Mouse (Mus musculus) E14TG2a.4 (cell line): ENCODE results near the gene Mau2.

Experiments used
- H3K27me3 ChIP-seq: 2 replicates; pipeline ENCODE4 v1.6.1; 2014; ENCODE audit warnings: low read length, control low read depth; ENCODE audit not compliant: insufficient read depth
- H3K36me3 ChIP-seq: 2 replicates; pipeline ENCODE4 v1.6.1; 2014; ENCODE audit warnings: low read length, control low read depth; ENCODE audit not compliant: insufficient read depth
- H3K4me1 ChIP-seq: replicated peaks from 2 replicates; pipeline ENCODE4 v1.6.1; 2014; ENCODE audit warnings: low read depth, low read length, control low read depth
- H3K4me3 ChIP-seq: replicated peaks from 2 replicates; pipeline ENCODE4 v1.5.1; 2014; ENCODE audit warnings: mild to moderate bottlenecking, low read length
- H3K9me3 ChIP-seq: 2 replicates; pipeline ENCODE4 v1.6.1; 2014; ENCODE audit warnings: low read length, control low read depth
- CTCF ChIP-seq: conservative IDR thresholded peaks from 2 replicates; pipeline ENCODE4 v1.5.1; 2014; ENCODE audit warnings: low read length
- NANOG ChIP-seq: IDR thresholded peaks from 2 replicates; pipeline ENCODE4 v1.6.1; 2014; ENCODE audit warnings: borderline replicate concordance, low read length, mixed read lengths
- POU5F1 ChIP-seq: IDR thresholded peaks from 2 replicates; pipeline ENCODE4 v1.6.1; 2014; ENCODE audit warnings: low read length, borderline replicate concordance

Mau2 gene

DNA sequence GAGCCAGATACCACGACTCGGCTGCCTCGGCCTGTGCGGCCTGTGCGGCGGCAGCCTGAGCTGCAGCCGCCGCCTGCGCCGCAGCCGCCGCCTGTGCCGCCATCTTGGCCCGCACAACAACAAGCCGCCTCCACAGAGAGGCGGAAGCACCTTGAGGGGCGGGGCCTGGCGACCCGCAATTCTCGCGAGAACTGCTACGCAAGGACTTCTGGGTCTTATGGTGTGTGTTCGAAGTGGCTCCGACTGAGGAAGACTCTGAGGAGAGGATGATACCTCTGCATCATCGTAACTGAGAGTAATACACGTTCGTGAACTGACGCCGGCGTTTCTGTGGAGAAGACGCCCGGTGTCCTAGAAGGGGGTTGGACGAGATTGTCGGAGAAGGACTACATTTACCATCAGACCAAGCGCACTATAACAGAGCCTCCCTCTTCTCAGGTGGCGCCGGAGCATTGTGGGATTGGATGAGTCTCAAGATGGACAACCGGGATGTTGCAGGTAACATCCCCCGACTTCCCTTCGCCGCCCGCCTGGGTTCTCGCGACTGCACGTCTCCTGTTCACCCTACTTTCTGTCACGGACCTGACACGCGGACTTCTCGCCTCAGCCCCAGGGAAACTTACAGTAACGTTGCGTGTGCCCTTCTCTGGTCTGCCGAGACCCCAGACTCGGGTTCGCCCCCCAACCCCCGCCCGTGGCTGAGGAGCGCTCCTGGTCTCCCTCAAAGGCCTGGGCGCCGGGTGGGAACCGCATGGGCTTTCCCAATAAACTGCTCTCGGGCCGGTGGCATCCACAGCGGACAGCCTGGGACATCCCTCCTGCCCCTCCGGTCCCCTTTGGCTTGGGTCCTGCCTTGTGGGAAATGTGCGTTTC is at the start of gene Mau2, which contains the start of gene Sugp1:
Mau2 (minus strand) TSS at position 152 of the 873 bp plus-strand sequence.
Sugp1 (plus strand) TSS at position 231 of the 873 bp plus-strand sequence.
- no peaks in the 10 kb centered on the region for H3K9me3 ChIP-seq
- peaks cover 38% of the 10 kb centered on the region for H3K4me1 ChIP-seq
- peak within 1 kb of the TSS; percentile 100 for H3K4me3 ChIP-seq
- peaks cover 23% of the 10 kb centered on the region for H3K36me3 ChIP-seq
- H3K27me3 ChIP-seq = no peaks in the 10 kb centered on the region
- TF ChIP-seq CTCF = no peak
- TF ChIP-seq NANOG = no peak
- TF ChIP-seq POU5F1 = no peak

DNA sequence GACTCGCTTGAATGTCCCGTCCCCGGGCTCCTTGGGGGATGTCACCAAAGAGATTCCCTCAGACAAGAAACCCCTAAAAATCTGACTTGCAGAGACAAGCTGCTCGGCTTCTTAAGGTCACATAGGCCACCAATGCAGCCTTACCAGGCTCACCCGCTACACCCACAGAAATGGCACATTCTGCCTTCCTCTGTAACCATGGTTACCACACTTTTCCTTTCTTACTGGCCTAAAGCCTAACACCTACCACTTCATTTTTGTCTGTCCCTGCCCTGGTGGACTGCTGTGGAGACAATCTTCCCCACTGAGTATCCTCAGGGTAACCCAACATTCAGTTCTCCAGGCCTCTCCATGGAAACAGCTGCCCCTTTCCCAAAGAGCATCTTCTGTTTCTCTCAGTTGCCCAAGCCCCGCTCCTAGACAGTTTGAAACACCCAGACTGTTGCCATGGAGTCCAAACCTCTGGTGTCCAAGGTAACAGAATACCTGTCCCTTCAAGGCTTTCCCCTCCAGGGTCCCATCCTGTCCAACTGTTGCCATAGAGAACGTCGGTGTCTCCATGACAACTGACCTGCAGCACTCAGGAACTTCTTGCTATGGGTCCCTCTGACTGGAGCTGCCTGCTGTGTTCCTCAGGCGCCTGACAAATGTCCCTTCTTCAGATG is 46.9 kb upstream of the Mau2 start:
- no peak overlapping the region for H3K4me3 ChIP-seq
- TF ChIP-seq POU5F1 (no peak), NANOG (no peak), CTCF (no peak)
- H3K27me3 ChIP-seq = peaks cover 60% of the 10 kb centered on the region
- peaks cover 71% of the 10 kb centered on the region for H3K4me1 ChIP-seq
- no peaks in the 10 kb centered on the region for H3K9me3 ChIP-seq
- no peaks in the 10 kb centered on the region for H3K36me3 ChIP-seq

DNA sequence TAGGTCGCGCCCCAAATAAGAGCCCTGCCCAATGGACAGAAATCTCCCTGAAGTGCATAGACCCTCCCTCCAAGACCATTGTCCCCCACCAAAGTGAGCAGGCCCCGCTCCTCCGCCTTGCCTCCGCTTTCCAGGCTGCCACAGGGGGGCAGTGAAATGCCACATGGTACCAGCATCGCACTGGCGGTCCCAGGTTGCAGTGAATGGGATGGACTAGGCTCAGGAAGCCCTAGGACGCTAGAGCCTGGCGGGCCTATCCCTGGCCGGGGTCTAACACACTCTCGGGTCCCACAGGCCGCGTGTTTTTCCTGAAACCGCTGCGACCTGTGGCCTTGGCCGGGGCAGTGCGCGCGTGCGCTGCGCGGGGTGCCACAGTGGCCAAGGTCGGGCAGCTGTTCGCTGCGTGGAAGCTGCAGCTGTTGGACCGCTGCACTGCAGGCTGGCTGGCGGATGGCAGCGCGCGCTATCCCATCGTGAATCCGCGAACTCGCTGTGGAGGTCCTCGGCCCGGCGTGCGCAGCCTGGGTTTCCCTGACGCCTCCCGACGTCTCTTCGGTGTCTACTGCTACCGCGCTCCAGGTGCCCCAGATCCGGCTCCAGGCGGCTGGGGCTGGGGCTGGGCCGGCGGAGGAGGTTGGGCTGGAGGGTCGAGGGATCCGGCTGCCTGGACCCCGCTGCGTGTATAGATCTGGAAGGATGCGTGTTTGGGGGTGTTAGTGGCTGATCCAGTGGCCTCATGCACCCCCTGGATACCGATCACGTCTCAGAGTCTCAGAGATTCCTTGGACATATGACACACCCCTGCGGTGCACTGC is 45.5 kb upstream of the Mau2 start:
- Histone ChIP-seq H3K27me3 (peaks cover 74% of the 10 kb centered on the region), H3K9me3 (no peaks in the 10 kb centered on the region), H3K4me1 (peaks cover 73% of the 10 kb centered on the region)

DNA sequence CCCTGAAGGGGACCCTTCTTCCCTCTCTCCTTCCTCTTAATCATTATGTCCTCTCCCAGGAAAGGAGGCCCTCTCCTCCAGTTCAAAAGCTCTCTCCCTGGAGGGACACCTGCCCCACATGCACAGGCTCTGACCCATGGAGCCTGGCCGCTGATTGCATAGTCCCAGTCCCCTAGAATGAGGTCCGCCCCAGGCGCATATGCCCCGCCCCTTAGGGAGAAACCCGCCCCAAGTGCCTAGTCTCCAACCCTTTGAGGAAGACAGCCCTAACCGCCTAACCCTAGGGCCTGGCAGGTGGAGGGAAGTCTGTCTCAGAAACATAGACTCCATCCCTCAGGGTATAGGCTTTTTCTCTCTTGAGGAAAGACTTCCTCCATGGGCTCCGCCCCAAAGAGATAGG is 44.7 kb upstream of the Mau2 start:
- Histone ChIP-seq H3K9me3 (no peaks in the 10 kb centered on the region), H3K4me3 (peak overlapping the region; percentile 79), H3K36me3 (no peaks in the 10 kb centered on the region), H3K27me3 (peaks cover 82% of the 10 kb centered on the region), H3K4me1 (peaks cover 69% of the 10 kb centered on the region)
- TF ChIP-seq CTCF (no peak), NANOG (no peak), POU5F1 (no peak)

More for the DNA sequence above, 45.5 kb upstream of the Mau2 start:
- TF ChIP-seq NANOG (no peak), CTCF (peak; percentile 40)
- Histone ChIP-seq H3K36me3 (no peaks in the 10 kb centered on the region), H3K4me3 (peak overlapping the region; percentile 79)

DNA sequence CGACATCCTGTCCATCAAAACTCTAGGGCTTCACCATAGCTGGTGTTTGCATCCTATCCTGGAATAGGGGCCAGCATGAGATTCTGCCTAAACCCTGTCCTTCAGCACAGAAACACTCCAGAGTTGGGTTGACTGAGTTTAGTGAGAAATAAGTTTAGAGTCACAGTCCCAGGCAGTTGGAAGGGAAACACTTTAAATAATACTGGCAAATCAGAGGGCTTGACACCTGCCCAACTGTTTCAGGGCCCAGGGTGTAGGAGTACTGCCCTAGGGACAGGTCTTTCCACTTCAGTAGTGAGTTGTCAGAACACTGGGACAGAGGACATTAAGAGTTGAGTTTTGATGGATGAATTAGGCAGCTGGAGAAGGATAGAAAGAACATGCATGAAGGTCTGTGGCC is 43.6 kb upstream of the Mau2 start:
- H3K4me3 ChIP-seq = no peak overlapping the region
- H3K9me3 ChIP-seq = no peaks in the 10 kb centered on the region
- TF ChIP-seq POU5F1 (no peak), CTCF (no peak)
- peaks cover 69% of the 10 kb centered on the region for H3K4me1 ChIP-seq
- H3K36me3 ChIP-seq = no peaks in the 10 kb centered on the region
- H3K27me3 ChIP-seq = peaks cover 90% of the 10 kb centered on the region

DNA sequence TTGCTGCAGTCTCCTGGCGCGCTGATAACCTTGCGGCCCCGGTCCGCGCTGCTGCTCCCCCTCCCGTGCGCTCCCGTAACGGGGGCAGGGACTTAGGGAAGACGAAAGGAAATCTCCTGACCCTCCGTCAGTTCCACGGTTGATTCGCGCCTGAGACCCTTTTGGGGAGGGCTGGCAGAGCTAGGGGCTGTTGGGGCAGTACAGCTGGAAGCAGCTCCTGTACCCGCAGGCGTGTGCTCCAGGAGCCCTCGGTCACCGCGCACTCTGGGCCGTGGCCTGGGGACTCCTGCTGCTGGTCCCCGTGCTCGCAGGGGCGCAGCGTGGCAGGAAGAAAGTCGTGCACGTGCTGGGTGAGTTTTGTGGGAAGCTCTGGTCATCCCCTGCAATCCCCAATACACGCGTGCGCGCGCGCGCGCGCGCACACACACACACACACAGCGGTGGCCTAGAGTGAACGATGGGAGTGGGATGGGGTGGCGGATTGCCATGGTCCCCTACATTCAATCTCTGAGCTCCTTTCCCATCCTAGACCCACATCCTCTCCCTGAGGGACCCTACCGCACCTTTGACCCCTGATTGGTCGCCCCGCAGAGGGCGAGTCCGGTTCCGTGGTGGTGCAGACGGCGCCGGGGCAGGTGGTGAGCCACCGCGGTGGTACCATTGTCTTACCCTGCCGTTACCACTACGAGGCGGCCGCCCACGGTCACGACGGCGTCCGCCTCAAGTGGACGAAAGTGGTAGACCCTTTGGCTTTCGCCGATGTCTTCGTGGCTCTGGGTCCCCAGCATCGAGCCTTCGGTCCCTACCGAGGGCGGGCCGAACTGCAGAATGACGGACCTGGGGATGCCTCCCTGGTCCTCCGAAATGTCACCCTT is 41.9 kb upstream of the Mau2 start:
- H3K9me3 ChIP-seq = no peaks in the 10 kb centered on the region
- peaks cover 60% of the 10 kb centered on the region for H3K4me1 ChIP-seq
- no peaks in the 10 kb centered on the region for H3K36me3 ChIP-seq
- TF ChIP-seq POU5F1 = no peak
- no peak for TF ChIP-seq CTCF
- H3K4me3 ChIP-seq = peak overlapping the region; percentile 75
- H3K27me3 ChIP-seq = peaks cover 95% of the 10 kb centered on the region

DNA sequence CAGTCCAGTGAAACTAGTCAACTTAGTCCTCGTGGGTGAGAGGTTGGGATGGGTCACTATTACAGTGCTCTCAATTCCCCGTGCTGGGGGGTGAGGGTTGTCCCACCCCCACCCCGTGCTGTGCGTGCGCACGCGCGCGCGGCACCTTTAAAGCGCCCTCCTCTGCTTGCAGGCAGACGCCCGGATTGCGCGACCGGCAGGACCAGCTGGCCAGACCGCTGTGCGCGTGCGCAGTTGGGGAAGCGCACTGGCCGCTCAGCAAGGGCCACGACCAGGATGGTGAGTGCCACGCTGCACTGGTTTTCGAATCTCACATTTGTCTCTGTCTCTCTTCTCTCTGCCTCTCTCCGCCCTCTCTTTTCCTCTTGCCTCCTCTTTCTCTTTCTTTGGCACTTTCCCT is 40.8 kb upstream of the Mau2 start, which contains the start of gene Hapln4:
Hapln4 (plus strand) TSS at position 173 of the 400 bp plus-strand sequence.
- TF ChIP-seq CTCF = no peak
- TF ChIP-seq NANOG = no peak
- no peak for TF ChIP-seq POU5F1
- H3K27me3 ChIP-seq = peaks cover 93% of the 10 kb centered on the region
- no peaks in the 10 kb centered on the region for H3K9me3 ChIP-seq
- no peaks in the 10 kb centered on the region for H3K36me3 ChIP-seq
- peak within 1 kb of the TSS; percentile 75 for H3K4me3 ChIP-seq
- H3K4me1 ChIP-seq = peaks cover 52% of the 10 kb centered on the region

DNA sequence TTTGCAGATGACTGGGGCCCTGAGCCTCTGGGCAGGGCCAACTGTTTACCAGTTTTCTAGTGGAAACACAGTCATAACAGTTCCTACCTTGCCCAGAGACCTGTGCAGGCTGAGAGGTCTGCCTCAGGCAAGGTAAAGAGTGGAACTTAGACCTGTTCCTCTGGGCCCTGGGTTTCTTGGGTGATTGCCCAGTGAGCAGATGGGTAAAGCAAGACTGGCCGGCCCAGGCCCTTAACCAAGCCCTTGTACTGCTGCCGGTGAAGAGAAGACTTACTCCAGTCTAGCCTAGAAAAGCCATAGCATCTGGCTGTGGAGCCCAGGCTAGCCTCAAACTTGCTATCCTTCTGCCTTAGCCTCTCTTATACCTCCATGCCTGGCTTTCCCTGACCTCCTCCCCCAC is 39.4 kb upstream of the Mau2 start:
- peaks cover 86% of the 10 kb centered on the region for H3K27me3 ChIP-seq
- H3K36me3 ChIP-seq = no peaks in the 10 kb centered on the region
- H3K9me3 ChIP-seq = no peaks in the 10 kb centered on the region
- peaks cover 40% of the 10 kb centered on the region for H3K4me1 ChIP-seq
- TF ChIP-seq CTCF = no peak
- no peak for TF ChIP-seq NANOG
- TF ChIP-seq POU5F1 = no peak
- H3K4me3 ChIP-seq = no peak overlapping the region
